Mouse (Mus musculus): ENCODE data around the gene Gm20388. TPM values are rescaled to one million over a fixed set of nuclear protein-coding genes. Genes with fewer than 3 reads are reported as not detected.
A peak's percentile ranks its signal among the peaks of the same experiment; 100 is the strongest.

Gm20388 gene
- polyA plus RNA-seq, 1 experiment from 2014 or later: not detected

- Histone ChIP-seq H3K27ac (no peak overlapping the region), H3K9ac (no peak overlapping the region), H3K4me1 (peaks cover 37% of the 10 kb centered on the region), H3K9me3 (no peaks in the 10 kb centered on the region), H3K36me3 (no peaks in the 10 kb centered on the region), H3K27me3 (peaks cover 60% of the 10 kb centered on the region), H3K4me3 (no peak overlapping the region), H3K4me2 (no peak overlapping the region)
- ATAC-seq (ENCODE audit: insufficient number of reproducible peaks, insufficient read depth, low FRiP score, low TSS enrichment, low read depth): no peak
- WGBS: 66% methylated on average over 10 of the region's 10 CpGs
Measured at GRCm38 (mm10) chr8:121376116-121376950, 1465.7 kb downstream of the Gm20388 start.

- 0 out of 2 replicates have a peak, but pooled peaks have one; percentile 43 for ATAC-seq (ENCODE audit: insufficient number of reproducible peaks, insufficient read depth, low FRiP score, low TSS enrichment, low read depth)
- Histone ChIP-seq H3K27ac (peak overlapping the region; percentile 5; the same call in 1 of the 2 replicates), H3K4me3 (no peak overlapping the region), H3K27me3 (peaks cover 54% of the 10 kb centered on the region), H3K9ac (0 out of 2 replicates have a peak overlapping the region, but pooled peaks have one; percentile 22), H3K36me3 (no peaks in the 10 kb centered on the region), H3K9me3 (no peaks in the 10 kb centered on the region), H3K4me2 (0 out of 2 replicates have a peak overlapping the region, but pooled peaks have one; percentile 10), H3K4me1 (peaks cover 37% of the 10 kb centered on the region)
- WGBS: 4% methylated on average over 10 of the region's 10 CpGs
Measured at GRCm38 (mm10) chr8:121377680-121378079, 1467.0 kb downstream of the Gm20388 start.

GRCm38 (mm10) chr8:121379387-121379786, 1468.7 kb downstream of the Gm20388 start:
- Histone ChIP-seq H3K4me2 (no peak overlapping the region), H3K27ac (no peak overlapping the region), H3K4me3 (no peak overlapping the region), H3K36me3 (no peaks in the 10 kb centered on the region), H3K9me3 (no peaks in the 10 kb centered on the region), H3K4me1 (peaks cover 44% of the 10 kb centered on the region), H3K9ac (no peak overlapping the region), H3K27me3 (peaks cover 38% of the 10 kb centered on the region)
- 73% methylated on average over 1 of the region's 1 CpGs for WGBS
- ATAC-seq (ENCODE audit: insufficient number of reproducible peaks, insufficient read depth, low FRiP score, low TSS enrichment, low read depth): no peak

GRCm38 (mm10) chr8:121382583-121383241, 1472.1 kb downstream of the Gm20388 start:
- Histone ChIP-seq H3K36me3 (no peaks in the 10 kb centered on the region), H3K9ac (peak overlapping the region; percentile 73), H3K27me3 (peaks cover 23% of the 10 kb centered on the region), H3K27ac (no peak overlapping the region), H3K4me2 (peak overlapping the region; percentile 59), H3K9me3 (no peaks in the 10 kb centered on the region), H3K4me1 (peaks cover 27% of the 10 kb centered on the region), H3K4me3 (peak overlapping the region; percentile 39)
- ATAC-seq (ENCODE audit: insufficient number of reproducible peaks, insufficient read depth, low FRiP score, low TSS enrichment, low read depth): no peak
- WGBS: 2% methylated on average over 21 of the region's 21 CpGs

- H3K4me3 ChIP-seq: no peak overlapping the region
- no peak overlapping the region for H3K4me2 ChIP-seq
- no peaks in the 10 kb centered on the region for H3K9me3 ChIP-seq
- H3K36me3 ChIP-seq: no peaks in the 10 kb centered on the region
- no peak overlapping the region for H3K9ac ChIP-seq
- H3K27me3 ChIP-seq: peaks cover 31% of the 10 kb centered on the region
- ATAC-seq (ENCODE audit: insufficient number of reproducible peaks, insufficient read depth, low FRiP score, low TSS enrichment, low read depth): no peak
- 42% methylated on average over 7 of the region's 7 CpGs for WGBS
- H3K4me1 ChIP-seq: peaks cover 21% of the 10 kb centered on the region
- H3K27ac ChIP-seq: no peak overlapping the region
Measured at GRCm38 (mm10) chr8:121385540-121385939, 1474.9 kb downstream of the Gm20388 start.

GRCm38 (mm10) chr8:121390608-121391007, 1480.0 kb downstream of the Gm20388 start:
- no peak overlapping the region for H3K27ac ChIP-seq

GRCm38 (mm10) chr8:121391254-121391653, 1480.6 kb downstream of the Gm20388 start:
- Histone ChIP-seq H3K4me2 (peak overlapping the region; percentile 28), H3K27ac (no peak overlapping the region), H3K9ac (no peak overlapping the region), H3K9me3 (no peaks in the 10 kb centered on the region), H3K36me3 (no peaks in the 10 kb centered on the region), H3K4me3 (no peak overlapping the region), H3K27me3 (peaks cover 77% of the 10 kb centered on the region), H3K4me1 (peaks cover 44% of the 10 kb centered on the region)
- 6% methylated on average over 9 of the region's 9 CpGs for WGBS
- ATAC-seq (ENCODE audit: insufficient number of reproducible peaks, insufficient read depth, low FRiP score, low TSS enrichment, low read depth): no peak

More at GRCm38 (mm10) chr8:121390608-121391007, 1480.0 kb downstream of the Gm20388 start:
- Histone ChIP-seq H3K27me3 (peaks cover 70% of the 10 kb centered on the region), H3K4me2 (no peak overlapping the region; the same call in 1 of the 2 replicates), H3K4me3 (no peak overlapping the region), H3K9ac (0 out of 2 replicates have a peak overlapping the region, but pooled peaks have one; percentile 8), H3K4me1 (peaks cover 38% of the 10 kb centered on the region), H3K36me3 (no peaks in the 10 kb centered on the region), H3K9me3 (no peaks in the 10 kb centered on the region)
- ATAC-seq (ENCODE audit: insufficient number of reproducible peaks, insufficient read depth, low FRiP score, low TSS enrichment, low read depth): no peak
- 13% methylated on average over 11 of the region's 11 CpGs for WGBS

- Histone ChIP-seq H3K9me3 (no peaks in the 10 kb centered on the region), H3K36me3 (no peaks in the 10 kb centered on the region), H3K9ac (no peak overlapping the region), H3K4me1 (peaks cover 49% of the 10 kb centered on the region), H3K27me3 (peaks cover 82% of the 10 kb centered on the region), H3K27ac (no peak overlapping the region), H3K4me3 (no peak overlapping the region), H3K4me2 (peak overlapping the region; percentile 28; the same call in 1 of the 2 replicates)
- no peak for ATAC-seq (ENCODE audit: insufficient number of reproducible peaks, insufficient read depth, low FRiP score, low TSS enrichment, low read depth)
- WGBS: 3% methylated on average over 12 of the region's 12 CpGs
Measured at GRCm38 (mm10) chr8:121391771-121392170, 1481.1 kb downstream of the Gm20388 start.

GRCm38 (mm10) chr8:121392482-121392881, 1481.8 kb downstream of the Gm20388 start:
- Histone ChIP-seq H3K36me3 (no peaks in the 10 kb centered on the region), H3K4me1 (peaks cover 56% of the 10 kb centered on the region), H3K9ac (no peak overlapping the region), H3K9me3 (no peaks in the 10 kb centered on the region), H3K27ac (no peak overlapping the region), H3K4me3 (no peak overlapping the region), H3K4me2 (no peak overlapping the region), H3K27me3 (peaks cover 89% of the 10 kb centered on the region)
- WGBS: 25% methylated on average over 10 of the region's 10 CpGs
- ATAC-seq (ENCODE audit: insufficient number of reproducible peaks, insufficient read depth, low FRiP score, low TSS enrichment, low read depth): no peak

GRCm38 (mm10) chr8:121393111-121393510, 1482.5 kb downstream of the Gm20388 start:
- Histone ChIP-seq H3K4me1 (peaks cover 62% of the 10 kb centered on the region), H3K4me2 (no peak overlapping the region), H3K4me3 (no peak overlapping the region), H3K27ac (no peak overlapping the region), H3K9me3 (no peaks in the 10 kb centered on the region), H3K27me3 (peaks cover 93% of the 10 kb centered on the region), H3K9ac (no peak overlapping the region), H3K36me3 (no peaks in the 10 kb centered on the region)
- 12% methylated on average over 9 of the region's 9 CpGs for WGBS
- ATAC-seq (ENCODE audit: insufficient number of reproducible peaks, insufficient read depth, low FRiP score, low TSS enrichment, low read depth): no peak

GRCm38 (mm10) chr8:121394686-121395085, 1484.0 kb downstream of the Gm20388 start:
- Histone ChIP-seq H3K36me3 (no peaks in the 10 kb centered on the region), H3K27me3 (peaks cover 89% of the 10 kb centered on the region), H3K4me1 (peaks cover 64% of the 10 kb centered on the region), H3K27ac (peak overlapping the region; percentile 53), H3K4me3 (no peak overlapping the region), H3K4me2 (peak overlapping the region; percentile 16; the same call in 1 of the 2 replicates), H3K9ac (peak overlapping the region; percentile 49; the same call in 1 of the 2 replicates), H3K9me3 (no peaks in the 10 kb centered on the region)
- 24% methylated on average over 5 of the region's 5 CpGs for WGBS
- ATAC-seq (ENCODE audit: insufficient number of reproducible peaks, insufficient read depth, low FRiP score, low TSS enrichment, low read depth): no peak
